Mouse (Mus musculus): ENCODE measurements around the gene Plppr2. TPM values are rescaled to one million over a fixed set of nuclear protein-coding genes. Genes with fewer than 3 reads are reported as not detected.

The Plppr2 gene
- total RNA-seq, 1 experiment, result 2.0 TPM

GRCm38 (mm10) chr9:21924099-21924493 lies 12.7 kb upstream of the Plppr2 start:
- peaks cover 0 to 7% of the 10 kb centered on the region in 2 experiments; a peak in 2 of 4 replicates for H3K4me1 ChIP-seq (ENCODE audit: control insufficient read depth in 2 of 2, insufficient read depth in 2 of 2, low read length in 2 of 2, poor library complexity in 1 of 2)
- H3K36me3 ChIP-seq (ENCODE audit: control insufficient read depth, insufficient read depth, low read length, poor library complexity, severe bottlenecking), result peaks cover 14% of the 10 kb centered on the region; the same call in 1 of the 2 replicates
- no peak for DNase-seq (ENCODE audit: low read depth, low spot score)
- no peak overlapping the region for H3K9ac ChIP-seq (ENCODE audit: insufficient read depth, low read depth, low read length, poor library complexity, severe bottlenecking)
- no peak overlapping the region for H3K4me3 ChIP-seq (ENCODE audit: insufficient read depth in 1 of 2, low read depth in 1 of 2, low read length in 2 of 2, poor library complexity in 1 of 2, severe bottlenecking in 1 of 2)
- in situ Hi-C loops (cut with MboI; ENCODE audit: low sequenced_read_pairs in 2 of 2, unreplicated experiment in 2 of 2), result no loop called here
- H3K9me3 ChIP-seq (ENCODE audit: control insufficient read depth, insufficient read depth, low read depth, low read length), result no peaks in the 10 kb centered on the region
- TF ChIP-seq HCFC1 (IDR thresholded peaks at IDR 0.05; ENCODE audit: borderline replicate concordance, insufficient read depth, low read length), result no peak
- TF ChIP-seq ZC3H11A (IDR thresholded peaks at IDR 0.05; ENCODE audit: borderline replicate concordance, low read depth, low read length), result no peak
- no peak for TF ChIP-seq ZNF384 (IDR thresholded peaks at IDR 0.05; ENCODE audit: low read depth, low read length)
- no peak for TF ChIP-seq CHD2 (IDR thresholded peaks at IDR 0.05; ENCODE audit: low read depth, low read length)
- no peak for TF ChIP-seq MAFK (IDR thresholded peaks at IDR 0.05; ENCODE audit: insufficient read depth, low read depth, low read length)
- H3K27ac ChIP-seq (ENCODE audit: insufficient read depth, low read depth, low read length, poor library complexity, severe bottlenecking), result no peak overlapping the region

GRCm38 (mm10) chr9:21925034-21925433 lies 11.8 kb upstream of the Plppr2 start:
- Histone ChIP-seq H3K9me3 (ENCODE audit: control insufficient read depth, insufficient read depth, low read depth, low read length) (no peaks in the 10 kb centered on the region), H3K9ac (ENCODE audit: insufficient read depth, low read depth, low read length, poor library complexity, severe bottlenecking) (no peak overlapping the region), H3K4me3 (ENCODE audit: insufficient read depth in 1 of 2, low read depth in 1 of 2, low read length in 2 of 2, poor library complexity in 1 of 2, severe bottlenecking in 1 of 2) (no peak overlapping the region), H3K36me3 (ENCODE audit: control insufficient read depth, insufficient read depth, low read length, poor library complexity, severe bottlenecking) (peaks cover 14% of the 10 kb centered on the region; the same call in 1 of the 2 replicates), H3K4me1 (ENCODE audit: control insufficient read depth in 2 of 2, insufficient read depth in 2 of 2, low read length in 2 of 2, poor library complexity in 1 of 2) (peaks cover 0 to 7% of the 10 kb centered on the region in 2 experiments; a peak in 2 of 4 replicates), H3K27ac (ENCODE audit: insufficient read depth, low read depth, low read length, poor library complexity, severe bottlenecking) (no peak overlapping the region)
- DNase-seq (ENCODE audit: low read depth, low spot score), result no peak
- in situ Hi-C loops (cut with MboI; ENCODE audit: low sequenced_read_pairs in 2 of 2, unreplicated experiment in 2 of 2), result no loop called here
- no peak for TF ChIP-seq ZNF384 (IDR thresholded peaks at IDR 0.05; ENCODE audit: low read depth, low read length)
- no peak for TF ChIP-seq HCFC1 (IDR thresholded peaks at IDR 0.05; ENCODE audit: borderline replicate concordance, insufficient read depth, low read length)
- TF ChIP-seq ZC3H11A (IDR thresholded peaks at IDR 0.05; ENCODE audit: borderline replicate concordance, low read depth, low read length), result no peak

- in situ Hi-C loops (cut with MboI; ENCODE audit: low sequenced_read_pairs in 2 of 2, unreplicated experiment in 2 of 2), result no loop called here
- no peak for DNase-seq (ENCODE audit: low read depth, low spot score)
Measured at GRCm38 (mm10) chr9:21925506-21925905, 11.3 kb upstream of the Plppr2 start.

GRCm38 (mm10) chr9:21926155-21926554 lies 10.7 kb upstream of the Plppr2 start:
- Histone ChIP-seq H3K36me3 (ENCODE audit: control insufficient read depth, insufficient read depth, low read length, poor library complexity, severe bottlenecking) (peaks cover 14% of the 10 kb centered on the region; the same call in 1 of the 2 replicates), H3K9ac (ENCODE audit: insufficient read depth, low read depth, low read length, poor library complexity, severe bottlenecking) (peak overlapping the region; percentile 4; the same call in 1 of the 2 replicates), H3K4me1 (ENCODE audit: control insufficient read depth in 2 of 2, insufficient read depth in 2 of 2, low read length in 2 of 2, poor library complexity in 1 of 2) (peaks cover 0 to 7% of the 10 kb centered on the region in 2 experiments; a peak in 2 of 4 replicates), H3K9me3 (ENCODE audit: control insufficient read depth, insufficient read depth, low read depth, low read length) (no peaks in the 10 kb centered on the region), H3K4me3 (ENCODE audit: insufficient read depth in 1 of 2, low read depth in 1 of 2, low read length in 2 of 2, poor library complexity in 1 of 2, severe bottlenecking in 1 of 2) (peak overlapping the region in 1 of 2 experiments; percentile 79; a peak in 2 of 4 replicates), H3K27ac (ENCODE audit: insufficient read depth, low read depth, low read length, poor library complexity, severe bottlenecking) (no peak overlapping the region)
- no peak for TF ChIP-seq MAFK (IDR thresholded peaks at IDR 0.05; ENCODE audit: insufficient read depth, low read depth, low read length)
- no peak for TF ChIP-seq CHD2 (IDR thresholded peaks at IDR 0.05; ENCODE audit: low read depth, low read length)
- TF ChIP-seq ZNF384 (IDR thresholded peaks at IDR 0.05; ENCODE audit: low read depth, low read length), result no peak
- TF ChIP-seq HCFC1 (IDR thresholded peaks at IDR 0.05; ENCODE audit: borderline replicate concordance, insufficient read depth, low read length), result no peak
- no peak for TF ChIP-seq ZC3H11A (IDR thresholded peaks at IDR 0.05; ENCODE audit: borderline replicate concordance, low read depth, low read length)
- in situ Hi-C loops (cut with MboI; ENCODE audit: low sequenced_read_pairs in 2 of 2, unreplicated experiment in 2 of 2), result no loop called here
- DNase-seq (ENCODE audit: low read depth, low spot score), result no peak

More at GRCm38 (mm10) chr9:21925506-21925905, 11.3 kb upstream of the Plppr2 start:
- Histone ChIP-seq H3K36me3 (ENCODE audit: control insufficient read depth, insufficient read depth, low read length, poor library complexity, severe bottlenecking) (peaks cover 14% of the 10 kb centered on the region; the same call in 1 of the 2 replicates), H3K4me3 (ENCODE audit: insufficient read depth in 1 of 2, low read depth in 1 of 2, low read length in 2 of 2, poor library complexity in 1 of 2, severe bottlenecking in 1 of 2) (no peak overlapping the region), H3K9me3 (ENCODE audit: control insufficient read depth, insufficient read depth, low read depth, low read length) (no peaks in the 10 kb centered on the region), H3K9ac (ENCODE audit: insufficient read depth, low read depth, low read length, poor library complexity, severe bottlenecking) (no peak overlapping the region), H3K4me1 (ENCODE audit: control insufficient read depth in 2 of 2, insufficient read depth in 2 of 2, low read length in 2 of 2, poor library complexity in 1 of 2) (peaks cover 0 to 7% of the 10 kb centered on the region in 2 experiments; a peak in 2 of 4 replicates), H3K27ac (ENCODE audit: insufficient read depth, low read depth, low read length, poor library complexity, severe bottlenecking) (no peak overlapping the region)
- TF ChIP-seq CHD2 (IDR thresholded peaks at IDR 0.05; ENCODE audit: low read depth, low read length) (no peak), MAFK (IDR thresholded peaks at IDR 0.05; ENCODE audit: insufficient read depth, low read depth, low read length) (no peak), HCFC1 (IDR thresholded peaks at IDR 0.05; ENCODE audit: borderline replicate concordance, insufficient read depth, low read length) (no peak), ZC3H11A (IDR thresholded peaks at IDR 0.05; ENCODE audit: borderline replicate concordance, low read depth, low read length) (no peak)

Data from ES-E14 (cell line).